Comparison of ENCODE assay signal across 8 mouse cellular contexts in genomic region chr17:31856519-31857160, GRCm38 (mm10). TPM values are rescaled to one million over a fixed set of nuclear protein-coding genes. Genes with fewer than 3 reads are reported as not detected.
DNase-seq lines count a peak whose midpoint lies in the region; ATAC-seq and TF ChIP-seq lines count a peak whose summit lies in the region.

No protein-coding gene starts in this region.

- no peak for TF ChIP-seq CTCF in MEL (IDR thresholded peaks at IDR 0.05 in 2 of 3, conservative IDR thresholded peaks at IDR 0.05 in 1 of 3; ENCODE audit: control insufficient read depth in 1 of 3, insufficient read depth in 1 of 3, low read depth in 2 of 3, low read length in 3 of 3, poor library complexity in 1 of 3, severe bottlenecking in 1 of 3)

- intact Hi-C loops in heart, postnatal 10 days (cut with DNase I) = loop anchor here (1.0 kb wide), 3 partner anchors 49 to 128 kb away; no protein-coding TSS in a partner anchor

- peaks cover 2 to 12% of the 10 kb centered on the region in 2 experiments; a peak in 3 of 4 replicates for H3K4me1 ChIP-seq in MEL (ENCODE audit: control insufficient read depth in 1 of 2, insufficient read depth in 2 of 2, low read length in 2 of 2)
- H3K4me1 ChIP-seq in forebrain, embryonic 15.5 days = peaks cover 35% of the 10 kb centered on the region
- H3K4me1 ChIP-seq in neural tube, embryonic 15.5 days = peaks cover 41% of the 10 kb centered on the region

- no peak for TF ChIP-seq RAD21 in MEL (IDR thresholded peaks at IDR 0.05; ENCODE audit: low read depth, low read length)

- peak overlapping the region; percentile 57 to 66 for H3K4me3 ChIP-seq in MEL (ENCODE audit: control insufficient read depth in 1 of 2, insufficient read depth in 1 of 2, low read depth in 2 of 2, low read length in 2 of 2)
- H3K4me3 ChIP-seq in forebrain, embryonic 15.5 days = peak overlapping the region; percentile 97
- peak overlapping the region; percentile 95 for H3K4me3 ChIP-seq in neural tube, embryonic 15.5 days (replicated peaks)

- peak; percentile 60 to 80; a peak in 3 of 4 replicates for TF ChIP-seq POLR2A in MEL (IDR thresholded peaks at IDR 0.05; ENCODE audit: control insufficient read depth in 1 of 2, insufficient read depth in 1 of 2, low read depth in 1 of 2, low read length in 2 of 2, poor library complexity in 1 of 2)

- peak overlapping the region; percentile 93 for H3K9ac ChIP-seq in MEL (ENCODE audit: control insufficient read depth, low read depth, low read length, poor library complexity, severe bottlenecking)
- peak overlapping the region; percentile 45; the same call in 1 of the 2 replicates for H3K9ac ChIP-seq in forebrain, embryonic 15.5 days (replicated peaks)
- H3K9ac ChIP-seq in neural tube, embryonic 15.5 days (replicated peaks) = peak overlapping the region; percentile 47; the same call in 1 of the 2 replicates

- H3K27ac ChIP-seq in MEL (ENCODE audit: control insufficient read depth, low read depth, low read length) = peak overlapping the region; percentile 83
- peak overlapping the region; percentile 79 for H3K27ac ChIP-seq in forebrain, embryonic 15.5 days (replicated peaks)
- peak overlapping the region; percentile 82 for H3K27ac ChIP-seq in neural tube, embryonic 15.5 days (replicated peaks)

- H3K79me2 ChIP-seq in MEL (ENCODE audit: control insufficient read depth, insufficient read depth, low read length, poor library complexity) = peaks cover 11% of the 10 kb centered on the region

- H3K4me2 ChIP-seq in forebrain, embryonic 15.5 days (replicated peaks) = peak overlapping the region; percentile 60
- H3K4me2 ChIP-seq in neural tube, embryonic 15.5 days = peak overlapping the region; percentile 74

- peak; percentile 95 for DNase-seq in MEL (ENCODE audit: low read depth, low spot score)
- DNase-seq in cerebellum, adult 11-12 months = peak; percentile 52
- DNase-seq in heart, postnatal 10 days = peak; percentile 94 to 96
- DNase-seq in kidney, postnatal 36 days = peak; percentile 83 to 92
- DNase-seq in lung, adult 18-20 months = peak; percentile 89 to 95
- DNase-seq in yolk sac, embryonic 10.5 days (ENCODE audit: low spot score) = peak; percentile 59

- peak; percentile 49 for ATAC-seq in forebrain, embryonic 15.5 days (replicated peaks)
- ATAC-seq in neural tube, embryonic 15.5 days (ENCODE audit: low FRiP score) = peak; percentile 13; the same call in 1 of the 2 replicates

- peak in 1 of 2 experiments; percentile 38; a peak in 1 of 4 replicates for TF ChIP-seq EP300 in MEL (IDR thresholded peaks at IDR 0.05; ENCODE audit: low read depth in 1 of 2, low read length in 2 of 2)

- 24% methylated on average over 17 of the region's 17 CpGs for WGBS in forebrain, embryonic 15.5 days
- WGBS in neural tube, embryonic 15.5 days = 32% methylated on average over 17 of the region's 17 CpGs

- no peaks in the 10 kb centered on the region for H3K36me3 ChIP-seq in MEL (ENCODE audit: control insufficient read depth in 1 of 2, insufficient read depth in 2 of 2, low read length in 2 of 2)
- H3K36me3 ChIP-seq in forebrain, embryonic 15.5 days = no peaks in the 10 kb centered on the region
- H3K36me3 ChIP-seq in neural tube, embryonic 15.5 days = no peaks in the 10 kb centered on the region

- no peaks in the 10 kb centered on the region for H3K27me3 ChIP-seq in MEL (ENCODE audit: control insufficient read depth in 1 of 2, insufficient read depth in 2 of 2, low read length in 2 of 2)
- H3K27me3 ChIP-seq in forebrain, embryonic 15.5 days = no peaks in the 10 kb centered on the region
- H3K27me3 ChIP-seq in neural tube, embryonic 15.5 days (replicated peaks) = no peaks in the 10 kb centered on the region

- H3K9me3 ChIP-seq in MEL (replicated peaks; ENCODE audit: insufficient read depth, low read length) = no peaks in the 10 kb centered on the region
- no peaks in the 10 kb centered on the region for H3K9me3 ChIP-seq in forebrain, embryonic 15.5 days
- no peaks in the 10 kb centered on the region for H3K9me3 ChIP-seq in neural tube, embryonic 15.5 days (replicated peaks)

TF ChIP-seq in MEL, 35 proteins besides CTCF, POLR2A, EP300 and RAD21:
- no peak for TF ChIP-seq ZKSCAN1 (IDR thresholded peaks at IDR 0.05; ENCODE audit: low read depth, low read length)
- TF ChIP-seq ELF1 (IDR thresholded peaks at IDR 0.05; ENCODE audit: low read depth, low read length) = 0 out of 2 replicates have a peak, but pooled peaks have one; percentile 49
- TF ChIP-seq UBTF (IDR thresholded peaks at IDR 0.05; ENCODE audit: borderline replicate concordance, insufficient read depth, low read depth, low read length) = no peak
- TF ChIP-seq KAT2A (conservative IDR thresholded peaks at IDR 0.05; ENCODE audit: low read depth, low read length) = no peak
- no peak for TF ChIP-seq RCOR1 (IDR thresholded peaks at IDR 0.05; ENCODE audit: low read depth, low read length)
- peak; percentile 54 for TF ChIP-seq ETS1 (IDR thresholded peaks at IDR 0.05; ENCODE audit: low read depth, low read length)
- TF ChIP-seq MYB (IDR thresholded peaks at IDR 0.05; ENCODE audit: low read depth, low read length) = no peak
- no peak for TF ChIP-seq CHD2 (IDR thresholded peaks at IDR 0.05; ENCODE audit: low read length)
- peak; percentile 80 for TF ChIP-seq ZMIZ1 (IDR thresholded peaks at IDR 0.05; ENCODE audit: low read depth, low read length)
- TF ChIP-seq TAL1 (IDR thresholded peaks at IDR 0.05; ENCODE audit: low read length) = no peak
- TF ChIP-seq E2F4 (IDR thresholded peaks at IDR 0.05; ENCODE audit: borderline replicate concordance, low read depth, low read length) = no peak
- no peak for TF ChIP-seq USF1 (IDR thresholded peaks at IDR 0.05; ENCODE audit: low read depth, low read length)
- TF ChIP-seq MXI1 (IDR thresholded peaks at IDR 0.05; ENCODE audit: low read depth, low read length) = peak; percentile 79
- no peak for TF ChIP-seq GABPA (IDR thresholded peaks at IDR 0.05; ENCODE audit: low read depth, low read length)
- TF ChIP-seq TCF12 (IDR thresholded peaks at IDR 0.05; ENCODE audit: low read depth, low read length) = peak; percentile 47; the same call in 1 of the 2 replicates
- TF ChIP-seq ZC3H11A (IDR thresholded peaks at IDR 0.05; ENCODE audit: low read depth, low read length) = no peak
- no peak; the same call in 1 of the 2 replicates for TF ChIP-seq MYC (IDR thresholded peaks at IDR 0.05; ENCODE audit: low read depth, low read length)
- no peak for TF ChIP-seq ZNF384 (IDR thresholded peaks at IDR 0.05; ENCODE audit: low read depth, low read length)
- peak; percentile 71 for TF ChIP-seq NELFE (IDR thresholded peaks at IDR 0.05; ENCODE audit: low read depth, low read length)
- TF ChIP-seq MAFK (IDR thresholded peaks at IDR 0.05; ENCODE audit: borderline replicate concordance, low read depth, low read length) = no peak
- peak; percentile 73 for TF ChIP-seq TBP (IDR thresholded peaks at IDR 0.05; ENCODE audit: low read depth, low read length)
- no peak for TF ChIP-seq GATA1 (IDR thresholded peaks at IDR 0.05; ENCODE audit: low read depth, low read length)
- no peak for TF ChIP-seq MEF2A (IDR thresholded peaks at IDR 0.05; ENCODE audit: extremely low read depth, insufficient replicate concordance, low read depth, low read length, poor library complexity, severe bottlenecking)
- no peak for TF ChIP-seq MAZ (IDR thresholded peaks at IDR 0.05; ENCODE audit: low read depth, low read length)
- TF ChIP-seq NRF1 (IDR thresholded peaks at IDR 0.05; ENCODE audit: insufficient read depth, low read depth, low read length, poor library complexity, severe bottlenecking) = peak; percentile 11; the same call in 1 of the 2 replicates
- TF ChIP-seq POLR2AphosphoS5 (IDR thresholded peaks at IDR 0.05; ENCODE audit: borderline replicate concordance, low read depth, low read length) = no peak; the same call in 1 of the 2 replicates
- TF ChIP-seq SMC3 (IDR thresholded peaks at IDR 0.05; ENCODE audit: low read depth, low read length) = no peak
- TF ChIP-seq MAX (IDR thresholded peaks at IDR 0.05; ENCODE audit: low read length) = peak; percentile 67
- no peak for TF ChIP-seq JUND (IDR thresholded peaks at IDR 0.05; ENCODE audit: low read depth, low read length)
- TF ChIP-seq POLR2AphosphoS2 (IDR thresholded peaks at IDR 0.05; ENCODE audit: low read length) = 0 out of 2 replicates have a peak, but pooled peaks have one; percentile 27
- peak; percentile 88 for TF ChIP-seq SIN3A (IDR thresholded peaks at IDR 0.05; ENCODE audit: low read length)
- TF ChIP-seq HCFC1 (IDR thresholded peaks at IDR 0.05; ENCODE audit: low read depth, low read length) = peak; percentile 72
- no peak for TF ChIP-seq CHD1 (IDR thresholded peaks at IDR 0.05; ENCODE audit: low read depth, low read length)
- TF ChIP-seq BHLHE40 (IDR thresholded peaks at IDR 0.05; ENCODE audit: borderline replicate concordance, low read depth, low read length) = peak; percentile 20; the same call in 1 of the 2 replicates
- TF ChIP-seq USF2 (IDR thresholded peaks at IDR 0.05; ENCODE audit: borderline replicate concordance in 1 of 2, insufficient read depth in 1 of 2, low read depth in 1 of 2, low read length in 2 of 2) = no peak

RNA-seq across cellular contexts. Expression of gene Sik1, which starts 1.0 kb away (rescaled TPM):
- 4.7 and 5.5 TPM in 2 replicates for total RNA-seq in MEL (2012; rRNA removed)
- polyA plus RNA-seq in MEL (2012; ENCODE audit: insufficient read depth in 1 of 2, insufficient read length in 2 of 2, low read depth in 1 of 2, low replicate concordance in 2 of 2, missing spikeins in 1 of 2) = 10 to 100 TPM in 1 of 2 experiments, not detected in 1; 10.4 TPM
- polyA plus RNA-seq in forebrain, embryonic 15.5 days (2015; fragmentation: Nextera tagmentation; extraction: Ambion mirVana) = 17.3 and 24.5 TPM in 2 replicates
- total RNA-seq in heart, postnatal 10 days (2021) = 10 to 100 TPM; 33.6 to 45.9 TPM
- 18.4 and 20.7 TPM in 2 replicates for polyA plus RNA-seq in neural tube, embryonic 15.5 days (2015; fragmentation: Nextera tagmentation; extraction: Ambion mirVana)

Comparison
In these comparisons a context has a peak if more than half of its experiments do, and no peak if none do; other contexts are left out.
1. Peak in every context shown above with its lines: DNase-seq, ATAC-seq, H3K4me3 ChIP-seq and H3K27ac ChIP-seq.